Mouse (Mus musculus): ENCODE results near the gene Gan. TPM values are rescaled to one million over a fixed set of nuclear protein-coding genes. Genes with fewer than 3 reads are reported as not detected.

Gene Gan
- polyA plus RNA-seq, 1 experiment from 2014 or later = 2.4 TPM

DNA sequence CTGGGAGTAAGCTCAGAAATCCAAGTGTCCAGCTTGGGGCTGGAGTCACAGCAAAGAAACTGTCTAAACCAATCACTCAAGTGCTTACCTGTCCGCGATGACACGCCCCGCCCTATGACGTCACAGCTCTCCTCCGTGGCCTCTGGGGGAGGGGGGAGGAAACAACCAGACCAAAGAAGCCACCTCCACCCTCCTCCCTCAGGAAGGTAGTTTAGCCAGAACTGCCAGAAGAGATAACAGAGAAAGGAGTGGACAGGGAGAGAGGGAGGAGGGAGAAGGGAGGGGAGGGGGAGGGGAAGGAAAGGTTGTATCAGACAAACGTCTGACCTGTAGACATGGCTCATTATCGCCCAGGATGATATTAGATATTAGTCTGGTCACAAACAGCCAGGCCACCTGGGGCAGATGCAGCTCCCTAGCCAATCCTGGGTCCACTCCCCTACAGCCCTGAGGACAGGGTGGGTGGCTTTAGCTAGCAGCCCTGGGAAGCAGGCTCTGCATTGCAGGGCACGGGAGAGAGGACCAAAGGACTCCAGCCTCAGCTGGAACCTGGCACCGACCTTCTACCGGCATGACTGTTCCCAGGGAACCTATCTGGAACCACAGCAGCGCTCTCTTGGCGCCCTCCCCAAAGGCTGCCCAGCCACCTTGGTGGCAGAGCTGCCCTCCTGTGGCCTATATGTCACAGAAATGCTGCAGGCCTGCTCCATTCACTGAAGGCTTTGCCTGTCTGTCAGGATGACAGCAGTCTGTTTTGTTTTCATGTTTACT lies 42.1 kb upstream of the Gan start:
- Histone ChIP-seq H3K4me2 (replicated peaks; ENCODE audit: low read depth) (no peak overlapping the region), H3K27me3 (ENCODE audit: control insufficient read depth, insufficient read depth, low read length) (no peaks in the 10 kb centered on the region), H3K27ac (replicated peaks) (peak overlapping the region; percentile 87), H3K4me1 (replicated peaks; ENCODE audit: control insufficient read depth, insufficient read depth) (no peaks in the 10 kb centered on the region), H3K9me3 (ENCODE audit: control insufficient read depth, low read length) (no peaks in the 10 kb centered on the region), H3K9ac (ENCODE audit: low read length) (no peak overlapping the region), H3K4me3 (ENCODE audit: low read depth, low read length) (no peak overlapping the region), H3K36me3 (ENCODE audit: control insufficient read depth, insufficient read depth, low read length) (no peaks in the 10 kb centered on the region)
- TF ChIP-seq EP300 (optimal IDR thresholded peaks at IDR 0.05) (no peak), CTCF (IDR thresholded peaks at IDR 0.05; ENCODE audit: low read depth) (peak; percentile 62)
- DNase-seq (ENCODE audit: low spot score) (peak; percentile 94), ATAC-seq (ENCODE audit: low FRiP score, low TSS enrichment) (peak; percentile 79)
- WGBS = 7% methylated on average over 13 of the region's 13 CpGs

DNA sequence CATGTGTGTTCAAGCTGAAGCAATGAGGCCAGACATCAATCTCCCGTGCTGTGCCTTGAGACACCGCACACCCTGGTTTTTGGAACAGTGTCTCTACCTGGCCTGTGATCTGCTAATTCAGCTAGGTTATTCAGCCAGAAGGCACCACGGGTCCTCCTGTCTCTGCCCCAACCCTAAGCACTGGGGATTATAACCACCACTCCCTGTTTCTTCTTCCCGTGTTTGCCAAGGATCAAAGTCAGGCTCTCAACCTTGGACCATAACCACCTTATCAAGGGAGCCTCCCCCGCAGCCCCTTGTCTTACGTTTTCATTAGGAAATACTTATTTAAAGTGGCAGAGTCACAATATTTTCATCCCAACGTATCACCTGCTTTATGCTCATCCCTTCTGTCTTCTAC lies 41.4 kb upstream of the Gan start:
- Histone ChIP-seq H3K27me3 (ENCODE audit: control insufficient read depth, insufficient read depth, low read length) (no peaks in the 10 kb centered on the region), H3K36me3 (ENCODE audit: control insufficient read depth, insufficient read depth, low read length) (no peaks in the 10 kb centered on the region), H3K9ac (ENCODE audit: low read length) (no peak overlapping the region), H3K27ac (replicated peaks) (peak overlapping the region; percentile 87), H3K4me2 (replicated peaks; ENCODE audit: low read depth) (no peak overlapping the region), H3K9me3 (ENCODE audit: control insufficient read depth, low read length) (no peaks in the 10 kb centered on the region), H3K4me1 (replicated peaks; ENCODE audit: control insufficient read depth, insufficient read depth) (no peaks in the 10 kb centered on the region), H3K4me3 (ENCODE audit: low read depth, low read length) (no peak overlapping the region)
- WGBS = 46% methylated on average over 7 of the region's 7 CpGs
- TF ChIP-seq EP300 (optimal IDR thresholded peaks at IDR 0.05) = no peak
- TF ChIP-seq CTCF (IDR thresholded peaks at IDR 0.05; ENCODE audit: low read depth) = no peak
- no peak for DNase-seq (ENCODE audit: low spot score)
- no peak for ATAC-seq (ENCODE audit: low FRiP score, low TSS enrichment)

DNA sequence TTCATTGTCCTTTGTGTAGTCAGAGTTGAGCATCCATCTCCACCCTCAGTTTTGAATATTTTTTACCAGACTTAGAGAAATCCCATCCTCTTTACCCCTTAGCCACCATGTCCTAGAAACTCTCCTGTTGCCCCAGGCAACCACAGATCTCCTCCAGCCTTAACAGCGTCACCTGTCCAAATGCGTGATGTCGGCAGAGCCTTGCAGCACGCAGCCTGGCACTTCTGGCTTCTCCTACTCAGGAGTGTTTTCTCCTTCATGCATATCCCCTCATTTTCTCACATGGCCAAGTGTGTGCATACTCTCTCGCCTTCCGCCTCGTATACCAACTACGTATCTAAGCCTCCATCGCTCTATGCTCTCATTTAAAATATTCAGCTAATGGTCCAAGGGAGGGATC lies 39.5 kb upstream of the Gan start:
- ATAC-seq (ENCODE audit: low FRiP score, low TSS enrichment) (no peak), DNase-seq (ENCODE audit: low spot score) (no peak)
- H3K27me3 ChIP-seq (ENCODE audit: control insufficient read depth, insufficient read depth, low read length) = no peaks in the 10 kb centered on the region
- H3K9ac ChIP-seq (ENCODE audit: low read length) = no peak overlapping the region
- TF ChIP-seq CTCF (IDR thresholded peaks at IDR 0.05; ENCODE audit: low read depth) = no peak
- TF ChIP-seq EP300 (optimal IDR thresholded peaks at IDR 0.05) = no peak
- H3K36me3 ChIP-seq (ENCODE audit: control insufficient read depth, insufficient read depth, low read length) = no peaks in the 10 kb centered on the region
- H3K4me1 ChIP-seq (replicated peaks; ENCODE audit: control insufficient read depth, insufficient read depth) = no peaks in the 10 kb centered on the region
- H3K9me3 ChIP-seq (ENCODE audit: control insufficient read depth, low read length) = no peaks in the 10 kb centered on the region
- no peak overlapping the region for H3K4me3 ChIP-seq (ENCODE audit: low read depth, low read length)
- no peak overlapping the region for H3K27ac ChIP-seq (replicated peaks)
- 88% methylated on average over 9 of the region's 9 CpGs for whole genome bisulfite sequencing
- H3K4me2 ChIP-seq (replicated peaks; ENCODE audit: low read depth) = no peak overlapping the region

GRCm38 (mm10) chr8:117121277-117121676 lies 36.7 kb upstream of the Gan start:
- H3K36me3 ChIP-seq (ENCODE audit: control insufficient read depth, insufficient read depth, low read length) = no peaks in the 10 kb centered on the region
- H3K4me1 ChIP-seq (replicated peaks; ENCODE audit: control insufficient read depth, insufficient read depth) = no peaks in the 10 kb centered on the region
- H3K27ac ChIP-seq (replicated peaks) = peak overlapping the region; percentile 84
- no peak overlapping the region for H3K9ac ChIP-seq (ENCODE audit: low read length)
- H3K27me3 ChIP-seq (ENCODE audit: control insufficient read depth, insufficient read depth, low read length) = no peaks in the 10 kb centered on the region
- no peaks in the 10 kb centered on the region for H3K9me3 ChIP-seq (ENCODE audit: control insufficient read depth, low read length)
- 44% methylated on average over 8 of the region's 8 CpGs for WGBS
- TF ChIP-seq CTCF (IDR thresholded peaks at IDR 0.05; ENCODE audit: low read depth) (no peak), EP300 (optimal IDR thresholded peaks at IDR 0.05) (no peak)
- peak; percentile 93 for ATAC-seq (ENCODE audit: low FRiP score, low TSS enrichment)
- peak; percentile 72 for DNase-seq (ENCODE audit: low spot score)
- no peak overlapping the region for H3K4me2 ChIP-seq (replicated peaks; ENCODE audit: low read depth)
- H3K4me3 ChIP-seq (ENCODE audit: low read depth, low read length) = no peak overlapping the region

- WGBS = 45% methylated on average over 13 of the region's 13 CpGs
- no peaks in the 10 kb centered on the region for H3K27me3 ChIP-seq (ENCODE audit: control insufficient read depth, insufficient read depth, low read length)
- no peak overlapping the region for H3K9ac ChIP-seq (ENCODE audit: low read length)
- H3K4me3 ChIP-seq (ENCODE audit: low read depth, low read length) = no peak overlapping the region
- H3K36me3 ChIP-seq (ENCODE audit: control insufficient read depth, insufficient read depth, low read length) = no peaks in the 10 kb centered on the region
- H3K4me2 ChIP-seq (replicated peaks; ENCODE audit: low read depth) = 0 out of 2 replicates have a peak overlapping the region, but pooled peaks have one; percentile 11
- H3K9me3 ChIP-seq (ENCODE audit: control insufficient read depth, low read length) = no peaks in the 10 kb centered on the region
- ATAC-seq (ENCODE audit: low FRiP score, low TSS enrichment) = peak; percentile 66
- TF ChIP-seq CTCF (IDR thresholded peaks at IDR 0.05; ENCODE audit: low read depth) = no peak
- no peak for TF ChIP-seq EP300 (optimal IDR thresholded peaks at IDR 0.05)
- DNase-seq (ENCODE audit: low spot score) = peak; percentile 78
- H3K27ac ChIP-seq (replicated peaks) = peak overlapping the region; percentile 69
- no peaks in the 10 kb centered on the region for H3K4me1 ChIP-seq (replicated peaks; ENCODE audit: control insufficient read depth, insufficient read depth)
Measured at GRCm38 (mm10) chr8:117123850-117124633, 33.9 kb upstream of the Gan start.

DNA sequence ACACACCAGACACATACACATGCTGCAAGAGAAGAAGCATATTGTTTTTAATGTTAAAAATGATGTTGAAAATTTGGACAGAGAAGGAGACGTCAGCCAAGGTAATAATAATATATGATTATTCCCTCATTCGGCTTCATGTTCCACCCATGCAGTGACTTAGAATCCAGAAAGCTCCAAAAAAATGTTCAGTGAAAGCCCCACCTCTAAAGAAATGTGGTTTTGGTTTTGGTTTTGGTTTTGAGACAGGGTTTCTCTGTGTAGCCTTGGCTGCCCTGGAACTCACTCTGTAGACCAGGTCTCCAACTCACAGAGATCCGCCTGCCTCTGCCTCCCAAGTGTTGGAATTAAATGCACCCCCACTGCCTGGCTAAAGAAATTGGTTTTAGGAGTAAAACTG lies 32.1 kb upstream of the Gan start:
- H3K4me1 ChIP-seq (replicated peaks; ENCODE audit: control insufficient read depth, insufficient read depth) = no peaks in the 10 kb centered on the region
- ATAC-seq (ENCODE audit: low FRiP score, low TSS enrichment) (no peak), DNase-seq (ENCODE audit: low spot score) (no peak)
- WGBS = 91% methylated on average over 3 of the region's 3 CpGs
- H3K4me2 ChIP-seq (replicated peaks; ENCODE audit: low read depth) = no peak overlapping the region
- H3K36me3 ChIP-seq (ENCODE audit: control insufficient read depth, insufficient read depth, low read length) = no peaks in the 10 kb centered on the region
- H3K9ac ChIP-seq (ENCODE audit: low read length) = no peak overlapping the region
- H3K9me3 ChIP-seq (ENCODE audit: control insufficient read depth, low read length) = no peaks in the 10 kb centered on the region
- H3K4me3 ChIP-seq (ENCODE audit: low read depth, low read length) = no peak overlapping the region
- TF ChIP-seq EP300 (optimal IDR thresholded peaks at IDR 0.05) = no peak
- TF ChIP-seq CTCF (IDR thresholded peaks at IDR 0.05; ENCODE audit: low read depth) = no peak
- H3K27me3 ChIP-seq (ENCODE audit: control insufficient read depth, insufficient read depth, low read length) = no peaks in the 10 kb centered on the region
- no peak overlapping the region for H3K27ac ChIP-seq (replicated peaks)
